Mouse (Mus musculus) adrenal gland, postnatal 10 days (tissue): ENCODE data around the gene Olfr1354. TPM values are rescaled to one million over a fixed set of nuclear protein-coding genes. Genes with fewer than 3 reads are reported as not detected.
"Not testable (repeated sequence)": the region's sequence is repeated elsewhere in the genome, so short reads cannot be mapped to it uniquely, and the experiment has no call there.

Experiments
- DNase-seq: peaks from one replicate; pipeline ENCODE4 v3.0.0; 2021; ENCODE audit warnings: mixed read lengths
- long read RNA-seq, 2 experiments: library from polyadenylated mRNA; stranded (forward); transcript quantifications; one replicate each; pipeline ENCODE4 v2.0.0; 2021
- total RNA-seq, 2 experiments: library from RNA; stranded (reverse); gene quantifications; 2 replicates each; pipeline ENCODE4 v1.2.3; 2021

The Olfr1354 gene
- not detected for total RNA-seq
- long read RNA-seq, experiment 1, result 0 reads
- long read RNA-seq, experiment 2, result 0 reads

GRCm38 (mm10) chr10:78912871-78913270 lies at the start of gene Olfr1354:
Gene Olfr1354, plus strand, starts transcription at chr10:78913171.
- not testable (repeated sequence) for DNase-seq

GRCm38 (mm10) chr10:78875240-78875639 lies 37.7 kb upstream of the Olfr1354 start, which contains the start of gene Olfr1355:
Gene Olfr1355, plus strand, starts transcription at chr10:78875540.
- no peak for DNase-seq

GRCm38 (mm10) chr10:78950336-78950735 lies 37.4 kb downstream of the Olfr1354 start, which contains the start of gene Olfr8:
Gene Olfr8, plus strand, starts transcription at chr10:78950636.
- DNase-seq, result not testable (repeated sequence)

- DNase-seq, result not testable (repeated sequence)
Observed at GRCm38 (mm10) chr10:78963009-78963408, 50.0 kb downstream of the Olfr1354 start, which contains the start of gene Olfr1353. Gene Olfr1353, plus strand, starts transcription at chr10:78963309.

Other genes starting within 250 kb of the Olfr1354 start
- gene Casp14, start 194.9 kb upstream of the Olfr1354 start, total RNA-seq, result not detected
- not detected for gene Ccdc105, start 160.1 kb upstream of the Olfr1354 start, total RNA-seq
- under 1 TPM; 0.33 to 0.39 TPM for gene Slc1a6, start 132.7 kb upstream of the Olfr1354 start, total RNA-seq
- gene Olfr1356, start 61.0 kb upstream of the Olfr1354 start, total RNA-seq, result not detected
- gene Olfr1355, start 37.6 kb upstream of the Olfr1354 start, total RNA-seq, result not detected
- not detected for gene Olfr8, start 37.5 kb downstream of the Olfr1354 start, total RNA-seq
- not detected for gene Olfr1353, start 50.1 kb downstream of the Olfr1354 start, total RNA-seq
- not detected for gene Olfr1352, start 67.9 kb downstream of the Olfr1354 start, total RNA-seq
- not detected for gene Olfr1351, start 99.3 kb downstream of the Olfr1354 start, total RNA-seq
- not detected for gene Olfr57, start 115.6 kb downstream of the Olfr1354 start, total RNA-seq
- 10 to 100 TPM; 12.5 to 17.9 TPM for gene 2610008E11Rik, start 184.4 kb downstream of the Olfr1354 start, total RNA-seq
- not detected for gene Vmn2r80, start 235.6 kb downstream of the Olfr1354 start, total RNA-seq